Mouse (Mus musculus): Measurements from ENCODE around the gene Olfr1211. TPM values are rescaled to one million over a fixed set of nuclear protein-coding genes. Genes with fewer than 3 reads are reported as not detected.

Gene Olfr1211
- polyA plus RNA-seq (2017; shearing (Covaris generic)), result not detected

GRCm38 (mm10) chr2:88938011-88938410 is at the start of gene Olfr1211:
Gene Olfr1211, minus strand, starts transcription at chr2:88938111.

GRCm38 (mm10) chr2:88980181-88980580 is 42.3 kb upstream of the Olfr1211 start, which contains the start of gene Gm13762:
Gene Gm13762, minus strand, starts transcription at chr2:88980281.

GRCm38 (mm10) chr2:88953669-88954068 is 15.8 kb upstream of the Olfr1211 start, which contains the start of gene Olfr1212:
Gene Olfr1212, plus strand, starts transcription at chr2:88953969.

GRCm38 (mm10) chr2:88915057-88915456 is 22.9 kb downstream of the Olfr1211 start, which contains the start of gene Olfr1209:
Gene Olfr1209, minus strand, starts transcription at chr2:88915157.

GRCm38 (mm10) chr2:88902211-88902610 is 35.7 kb downstream of the Olfr1211 start, which contains the start of gene Olfr1208:
Gene Olfr1208, minus strand, starts transcription at chr2:88902311.

Other genes starting within 250 kb of the Olfr1211 start
- under 1 TPM; 0.28 to 0.33 TPM for gene Olfr1195, start 248.9 kb downstream of the Olfr1211 start, polyA plus RNA-seq (2017; shearing (Covaris generic))
- gene Olfr1196, start 233.5 kb downstream of the Olfr1211 start, polyA plus RNA-seq (2017; shearing (Covaris generic)), result not detected
- gene Olfr1197, start 205.7 kb downstream of the Olfr1211 start, polyA plus RNA-seq (2017; shearing (Covaris generic)), result 1 to 10 TPM in 1 of 2 experiments, not detected in 1; 1.5 TPM
- gene Olfr1198, start 186.7 kb downstream of the Olfr1211 start, polyA plus RNA-seq (2017; shearing (Covaris generic)), result under 1 TPM in 1 of 2 experiments, not detected in 1; 0.12 TPM
- not detected for gene Olfr1199, start 177.6 kb downstream of the Olfr1211 start, polyA plus RNA-seq (2017; shearing (Covaris generic))
- gene Olfr1200, start 167.6 kb downstream of the Olfr1211 start, polyA plus RNA-seq (2017; shearing (Covaris generic)), result not detected
- not detected for gene Olfr1201, start 145.1 kb downstream of the Olfr1211 start, polyA plus RNA-seq (2017; shearing (Covaris generic))
- under 1 TPM in 1 of 2 experiments, not detected in 1; 0.04 TPM for gene Olfr1202, start 123.6 kb downstream of the Olfr1211 start, polyA plus RNA-seq (2017; shearing (Covaris generic))
- 1 to 10 TPM in 1 of 2 experiments, under 1 TPM in 1; 0.17 to 1.2 TPM for gene Olfr1205, start 108.4 kb downstream of the Olfr1211 start, polyA plus RNA-seq (2017; shearing (Covaris generic))
- gene Olfr1204, start 88.8 kb downstream of the Olfr1211 start, polyA plus RNA-seq (2017; shearing (Covaris generic)), result under 1 TPM in 1 of 2 experiments, not detected in 1; 0.06 TPM
- gene Olfr1206, start 74.9 kb downstream of the Olfr1211 start, polyA plus RNA-seq (2017; shearing (Covaris generic)), result under 1 TPM in 1 of 2 experiments, not detected in 1; 0.61 TPM
- gene Olfr1208, start 35.8 kb downstream of the Olfr1211 start, polyA plus RNA-seq (2017; shearing (Covaris generic)), result 1 to 10 TPM in 1 of 2 experiments, not detected in 1; 1.9 TPM
- gene Olfr1209, start 23.0 kb downstream of the Olfr1211 start, polyA plus RNA-seq (2017; shearing (Covaris generic)), result under 1 TPM; 0.04 to 0.37 TPM
- under 1 TPM in 1 of 2 experiments, not detected in 1; 0.16 TPM for gene Olfr1212, start 15.9 kb upstream of the Olfr1211 start, polyA plus RNA-seq (2017; shearing (Covaris generic))
- gene Gm13762, start 42.2 kb upstream of the Olfr1211 start, polyA plus RNA-seq (2017; shearing (Covaris generic)), result not detected
- under 1 TPM in 1 of 2 experiments, not detected in 1; 0.23 TPM for gene Olfr1214, start 54.5 kb upstream of the Olfr1211 start, polyA plus RNA-seq (2017; shearing (Covaris generic))
- under 1 TPM; 0.49 to 0.53 TPM for gene Olfr1215, start 68.9 kb upstream of the Olfr1211 start, polyA plus RNA-seq (2017; shearing (Covaris generic))
- gene Olfr1216, start 80.2 kb upstream of the Olfr1211 start, polyA plus RNA-seq (2017; shearing (Covaris generic)), result not detected
- gene Olfr1217, start 94.0 kb upstream of the Olfr1211 start, polyA plus RNA-seq (2017; shearing (Covaris generic)), result under 1 TPM; 0.07 to 0.11 TPM
- not detected for gene Olfr1218, start 123.1 kb upstream of the Olfr1211 start, polyA plus RNA-seq (2017; shearing (Covaris generic))
- gene Olfr1219, start 145.4 kb upstream of the Olfr1211 start, polyA plus RNA-seq (2017; shearing (Covaris generic)), result not detected
- under 1 TPM; 0.08 to 0.62 TPM for gene Olfr1220, start 168.7 kb upstream of the Olfr1211 start, polyA plus RNA-seq (2017; shearing (Covaris generic))
- gene Olfr1221, start 179.2 kb upstream of the Olfr1211 start, polyA plus RNA-seq (2017; shearing (Covaris generic)), result not detected
- gene Olfr1222, start 194.9 kb upstream of the Olfr1211 start, polyA plus RNA-seq (2017; shearing (Covaris generic)), result not detected
- gene Olfr1223, start 213.4 kb upstream of the Olfr1211 start, polyA plus RNA-seq (2017; shearing (Covaris generic)), result under 1 TPM in 1 of 2 experiments, not detected in 1; 0.30 TPM
- gene Olfr1224-ps1, start 226.0 kb upstream of the Olfr1211 start, polyA plus RNA-seq (2017; shearing (Covaris generic)), result not detected
- gene Olfr1225, start 236.6 kb upstream of the Olfr1211 start, polyA plus RNA-seq (2017; shearing (Covaris generic)), result under 1 TPM; 0.06 to 0.77 TPM